ENCODE assay signal across 8 mouse cellular contexts in genomic region chr11:100737105-100737733, GRCm38 (mm10). TPM values are rescaled to one million over a fixed set of nuclear protein-coding genes. Genes with fewer than 3 reads are reported as not detected.
DNase-seq lines count a peak whose midpoint lies in the region; ATAC-seq and TF ChIP-seq lines count a peak whose summit lies in the region.

No protein-coding gene starts in this region.

- H3K4me3 ChIP-seq in lung, adult 2 months (replicated peaks; ENCODE audit: extremely low read depth, low read depth, low read length) = peak overlapping the region; percentile 98
- peak overlapping the region; percentile 88 for H3K4me3 ChIP-seq in hindbrain, embryonic 15.5 days

- no peak overlapping the region for H3K27ac ChIP-seq in hindbrain, embryonic 15.5 days (replicated peaks)

- peak overlapping the region; percentile 82 for H3K9ac ChIP-seq in hindbrain, embryonic 15.5 days

- H3K27me3 ChIP-seq in hindbrain, embryonic 15.5 days = no peaks in the 10 kb centered on the region

- peaks cover 18% of the 10 kb centered on the region; the same call in 1 of the 2 replicates for H3K36me3 ChIP-seq in hindbrain, embryonic 15.5 days

- TF ChIP-seq POLR2A in lung, adult 2 months (IDR thresholded peaks at IDR 0.05; ENCODE audit: borderline replicate concordance, extremely low read depth, low read depth, low read length) = no peak

- peaks cover 18% of the 10 kb centered on the region for H3K4me1 ChIP-seq in lung, adult 2 months (ENCODE audit: control insufficient read depth, insufficient read depth, low read length)
- H3K4me1 ChIP-seq in hindbrain, embryonic 15.5 days (replicated peaks) = peaks cover 24% of the 10 kb centered on the region

- H3K4me2 ChIP-seq in hindbrain, embryonic 15.5 days = peak overlapping the region; percentile 89

- no peak for ATAC-seq in hindbrain, embryonic 15.5 days (ENCODE audit: low FRiP score, low read depth)
- peak; percentile 70 for ATAC-seq in megakaryocyte-erythroid progenitor cell, adult 5-6 weeks (replicated peaks; ENCODE audit: low FRiP score, low TSS enrichment, poor library complexity, severe bottlenecking)

- WGBS in lung, adult 2 months = under 1% methylated on average over 13 of the region's 13 CpGs
- 4% methylated on average over 13 of the region's 13 CpGs for WGBS in hindbrain, embryonic 15.5 days

- no peaks in the 10 kb centered on the region for H3K9me3 ChIP-seq in hindbrain, embryonic 15.5 days

- no peak for DNase-seq in lung, adult 2 months
- no peak for DNase-seq in lung, postnatal 4 days
- peak; percentile 60 for DNase-seq in c-Kit-negative CD71-positive TER-119-positive erythroid progenitor cells, embryonic 14.5 days (ENCODE audit: low read depth, low spot score)
- DNase-seq in frontal cortex, postnatal 25 days (ENCODE audit: low spot score in 2 of 2) = no peak
- no peak for DNase-seq in cerebellum, postnatal 4 days (ENCODE audit: low spot score in 2 of 2)
- no peak for DNase-seq in layer of hippocampus, postnatal 14 days (ENCODE audit: low spot score in 2 of 2)

- TF ChIP-seq CTCF in lung, adult 2 months (IDR thresholded peaks at IDR 0.05; ENCODE audit: insufficient read depth, low read length) = no peak

RNA-seq across cellular contexts. Expression of gene Rab5c, which starts 0.8 kb away (rescaled TPM):
- 235 and 252 TPM in 2 replicates for polyA plus RNA-seq in lung, adult 2 months (2012; rRNA removed)
- 42.0 and 42.4 TPM in 2 replicates for polyA plus RNA-seq in hindbrain, embryonic 15.5 days (2015; fragmentation: Nextera tagmentation; extraction: Ambion mirVana)
- 77.5 and 147 TPM in 2 replicates for total RNA-seq in megakaryocyte-erythroid progenitor cell, adult 5-6 weeks (2014; fragmentation: Nextera tagmentation)
- 81.5 and 95.4 TPM in 2 replicates for total RNA-seq in megakaryocyte-erythroid progenitor cell, adult 5-6 weeks (2017)
- total RNA-seq in layer of hippocampus, postnatal 14 days (2021) = 100 to 1,000 TPM; 145 to 150 TPM

RNA-seq across cellular contexts. Expression of gene Kcnh4, which starts 22.5 kb away (rescaled TPM):
- 1.1 and 1.8 TPM in 2 replicates for polyA plus RNA-seq in lung, adult 2 months (2012; rRNA removed)
- polyA plus RNA-seq in hindbrain, embryonic 15.5 days (2015; fragmentation: Nextera tagmentation; extraction: Ambion mirVana) = 8.8 and 10.3 TPM in 2 replicates
- 0.57 TPM in 1 of 2 replicates, not detected in the other for total RNA-seq in megakaryocyte-erythroid progenitor cell, adult 5-6 weeks (2014; fragmentation: Nextera tagmentation)
- not detected in 2 replicates for total RNA-seq in megakaryocyte-erythroid progenitor cell, adult 5-6 weeks (2017)
- total RNA-seq in layer of hippocampus, postnatal 14 days (2021) = 1 to 10 TPM; 1.0 to 1.3 TPM

RNA-seq across cellular contexts. Expression of gene Hspb9, which starts 23.6 kb away (rescaled TPM):
- 0.36 TPM in 1 of 2 replicates, not detected in the other for polyA plus RNA-seq in lung, adult 2 months (2012; rRNA removed)
- 0.25 and 0.35 TPM in 2 replicates for polyA plus RNA-seq in hindbrain, embryonic 15.5 days (2015; fragmentation: Nextera tagmentation; extraction: Ambion mirVana)
- total RNA-seq in megakaryocyte-erythroid progenitor cell, adult 5-6 weeks (2014; fragmentation: Nextera tagmentation) = not detected in 2 replicates
- total RNA-seq in megakaryocyte-erythroid progenitor cell, adult 5-6 weeks (2017) = not detected in 2 replicates
- not detected for total RNA-seq in layer of hippocampus, postnatal 14 days (2021)

RNA-seq across cellular contexts. Expression of gene Kat2a, which starts 25.0 kb away (rescaled TPM):
- polyA plus RNA-seq in lung, adult 2 months (2012; rRNA removed) = 27.3 and 28.2 TPM in 2 replicates
- polyA plus RNA-seq in hindbrain, embryonic 15.5 days (2015; fragmentation: Nextera tagmentation; extraction: Ambion mirVana) = 67.2 and 74.0 TPM in 2 replicates
- total RNA-seq in megakaryocyte-erythroid progenitor cell, adult 5-6 weeks (2014; fragmentation: Nextera tagmentation) = 60.8 and 61.6 TPM in 2 replicates
- total RNA-seq in megakaryocyte-erythroid progenitor cell, adult 5-6 weeks (2017) = 15.2 and 30.5 TPM in 2 replicates
- 10 to 100 TPM; 54.5 to 59.7 TPM for total RNA-seq in layer of hippocampus, postnatal 14 days (2021)

RNA-seq across cellular contexts. Expression of gene Hcrt, which starts 25.5 kb away (rescaled TPM):
- not detected in 2 replicates for polyA plus RNA-seq in lung, adult 2 months (2012; rRNA removed)
- polyA plus RNA-seq in hindbrain, embryonic 15.5 days (2015; fragmentation: Nextera tagmentation; extraction: Ambion mirVana) = 0.38 and 1.3 TPM in 2 replicates
- not detected in 2 replicates for total RNA-seq in megakaryocyte-erythroid progenitor cell, adult 5-6 weeks (2014; fragmentation: Nextera tagmentation)
- not detected in 2 replicates for total RNA-seq in megakaryocyte-erythroid progenitor cell, adult 5-6 weeks (2017)
- not detected for total RNA-seq in layer of hippocampus, postnatal 14 days (2021)
